Mouse (Mus musculus): ENCODE measurements around the gene Arhgap9. TPM values are rescaled to one million over a fixed set of nuclear protein-coding genes. Genes with fewer than 3 reads are reported as not detected.

The Arhgap9 gene
- polyA plus RNA-seq, 1 experiment = 0.16 TPM

DNA sequence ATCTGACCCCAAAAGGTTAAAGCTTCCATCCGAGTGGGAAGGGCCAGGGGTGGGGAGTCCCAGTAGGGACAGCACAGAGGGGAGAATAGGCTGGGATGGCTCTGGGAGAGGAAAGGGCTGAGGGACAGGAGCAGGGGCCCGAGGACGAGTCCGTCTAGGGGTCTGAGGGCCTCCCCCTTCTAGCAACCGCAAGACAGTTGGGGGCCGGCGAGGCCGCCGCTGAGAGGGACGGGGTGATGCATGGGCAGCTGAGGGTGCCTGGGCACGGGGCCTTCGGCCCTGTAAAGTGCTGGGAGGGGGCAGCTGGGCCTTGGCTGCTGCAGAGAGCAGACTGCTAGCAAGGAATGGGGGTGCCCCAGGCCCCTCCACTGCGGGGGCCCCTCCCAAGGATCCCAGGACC is 36.1 kb upstream of the Arhgap9 start:
- H3K4me1 ChIP-seq (ENCODE audit: control insufficient read depth) = peaks cover 49% of the 10 kb centered on the region
- H3K9me3 ChIP-seq (ENCODE audit: control insufficient read depth, low read length) = no peaks in the 10 kb centered on the region
- no peak overlapping the region for H3K4me3 ChIP-seq (replicated peaks)
- no peaks in the 10 kb centered on the region for H3K27me3 ChIP-seq (ENCODE audit: control insufficient read depth)
- TF ChIP-seq GATA1 (IDR thresholded peaks at IDR 0.05; ENCODE audit: low read length) (no peak), TAL1 (IDR thresholded peaks at IDR 0.05; ENCODE audit: low read length) (no peak)
- H3K36me3 ChIP-seq (ENCODE audit: control insufficient read depth) = peaks cover 73% of the 10 kb centered on the region

DNA sequence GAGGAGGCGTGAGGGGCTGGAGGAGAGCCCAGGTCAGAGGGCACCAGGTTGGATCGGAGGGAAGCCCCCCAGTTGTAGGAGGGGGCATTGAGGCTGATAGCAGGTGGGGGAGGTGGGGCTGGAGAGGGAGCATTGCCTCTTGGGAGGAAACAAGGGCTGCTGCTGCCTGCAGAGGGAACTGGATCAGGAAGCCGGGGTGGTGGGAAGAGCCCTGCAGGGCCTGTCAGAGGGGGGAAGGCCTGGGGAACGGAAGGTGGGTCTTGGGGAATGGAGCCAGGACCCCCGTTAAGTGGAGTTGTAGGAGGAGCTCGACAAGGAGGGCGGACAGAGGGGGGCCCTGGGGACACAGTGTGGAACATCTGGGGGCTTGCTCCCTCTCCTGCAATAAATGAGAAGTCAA is 35.6 kb upstream of the Arhgap9 start:
- TF ChIP-seq TAL1 (IDR thresholded peaks at IDR 0.05; ENCODE audit: low read length) = no peak
- TF ChIP-seq GATA1 (IDR thresholded peaks at IDR 0.05; ENCODE audit: low read length) = no peak
- peaks cover 53% of the 10 kb centered on the region for H3K4me1 ChIP-seq (ENCODE audit: control insufficient read depth)

DNA sequence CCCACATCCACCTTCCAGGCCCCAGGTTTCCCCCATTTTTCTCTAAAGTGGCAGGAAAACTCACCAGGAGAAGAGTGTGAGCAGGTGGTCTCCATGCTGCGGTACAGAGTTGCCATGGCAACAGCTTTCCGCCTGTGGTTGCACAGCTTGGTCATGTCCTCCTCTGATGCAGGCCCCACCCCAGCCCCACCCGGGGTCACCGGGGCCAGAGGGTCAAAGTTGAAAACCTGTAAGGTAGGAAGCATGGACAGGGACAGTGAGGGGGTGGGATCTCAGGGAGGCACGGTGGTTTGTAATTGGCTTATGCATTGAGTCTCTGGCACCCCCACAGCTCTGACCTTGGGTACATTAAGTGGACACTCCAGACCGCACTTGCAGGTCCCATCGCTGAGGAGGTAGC is 35.0 kb upstream of the Arhgap9 start:
- H3K36me3 ChIP-seq (ENCODE audit: control insufficient read depth) = peaks cover 65% of the 10 kb centered on the region
- H3K9me3 ChIP-seq (ENCODE audit: control insufficient read depth, low read length) = no peaks in the 10 kb centered on the region
- H3K27me3 ChIP-seq (ENCODE audit: control insufficient read depth) = no peaks in the 10 kb centered on the region
- H3K4me1 ChIP-seq (ENCODE audit: control insufficient read depth) = peaks cover 57% of the 10 kb centered on the region
- H3K4me3 ChIP-seq (replicated peaks) = peak overlapping the region; percentile 82
- TF ChIP-seq GATA1 (IDR thresholded peaks at IDR 0.05; ENCODE audit: low read length) = no peak
- TF ChIP-seq TAL1 (IDR thresholded peaks at IDR 0.05; ENCODE audit: low read length) = no peak

More for the DNA sequence above, 35.6 kb upstream of the Arhgap9 start:
- Histone ChIP-seq H3K36me3 (ENCODE audit: control insufficient read depth) (peaks cover 67% of the 10 kb centered on the region), H3K9me3 (ENCODE audit: control insufficient read depth, low read length) (no peaks in the 10 kb centered on the region), H3K27me3 (ENCODE audit: control insufficient read depth) (no peaks in the 10 kb centered on the region), H3K4me3 (replicated peaks) (peak overlapping the region; percentile 82)

DNA sequence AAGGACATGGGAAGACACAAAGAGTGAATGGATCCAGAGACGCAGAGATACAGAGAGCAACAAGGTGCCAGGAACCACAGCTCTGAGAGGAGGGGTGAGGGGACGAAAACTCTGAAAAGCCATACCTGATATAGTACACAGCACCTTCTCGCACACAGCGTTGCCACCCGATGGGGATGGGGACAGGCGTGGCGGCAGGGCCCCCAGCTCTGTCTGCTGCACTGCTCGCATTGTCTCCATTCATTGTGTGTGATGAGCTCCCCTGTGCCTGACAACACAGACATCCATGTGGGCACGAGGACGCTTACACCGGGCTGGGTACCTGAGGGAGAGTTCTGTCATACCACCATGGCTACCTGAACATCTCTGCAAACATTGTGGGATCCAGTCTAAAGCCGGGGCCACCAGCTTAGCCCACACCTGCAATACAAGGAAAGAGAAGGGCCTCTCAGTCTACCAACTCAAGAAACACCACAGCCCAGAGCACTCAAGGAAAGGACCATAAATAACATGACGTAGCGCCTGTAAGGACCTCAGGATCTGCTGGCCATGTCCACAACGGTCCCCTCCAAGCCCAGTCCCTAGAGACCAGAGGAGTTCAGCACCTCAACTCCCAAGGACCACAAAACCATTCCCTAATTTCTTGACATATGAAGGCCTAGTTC is 34.4 kb upstream of the Arhgap9 start:
- Histone ChIP-seq H3K4me1 (ENCODE audit: control insufficient read depth) (peaks cover 64% of the 10 kb centered on the region), H3K36me3 (ENCODE audit: control insufficient read depth) (peaks cover 64% of the 10 kb centered on the region), H3K4me3 (replicated peaks) (peak overlapping the region; percentile 82), H3K9me3 (ENCODE audit: control insufficient read depth, low read length) (no peaks in the 10 kb centered on the region), H3K27me3 (ENCODE audit: control insufficient read depth) (no peaks in the 10 kb centered on the region)
- TF ChIP-seq GATA1 (IDR thresholded peaks at IDR 0.05; ENCODE audit: low read length) (no peak), TAL1 (IDR thresholded peaks at IDR 0.05; ENCODE audit: low read length) (no peak)

DNA sequence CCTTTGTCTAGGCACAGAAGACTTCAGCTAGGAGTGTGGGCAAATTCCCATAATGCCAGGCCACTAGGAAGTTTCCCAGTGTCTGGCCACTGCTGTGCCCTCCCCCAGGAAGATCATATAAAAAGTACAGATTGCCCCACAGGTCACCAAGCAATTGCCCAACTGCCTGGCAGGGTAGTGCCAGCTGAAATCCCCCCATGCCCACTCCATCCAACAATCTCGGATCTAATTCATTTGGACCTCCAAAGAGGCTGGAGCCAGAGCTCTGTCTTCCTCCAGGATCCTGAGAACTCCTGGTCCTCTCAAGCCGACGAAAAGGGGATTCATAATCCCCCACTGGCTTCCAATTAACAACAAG is 33.8 kb upstream of the Arhgap9 start:
- Histone ChIP-seq H3K27me3 (ENCODE audit: control insufficient read depth) (no peaks in the 10 kb centered on the region), H3K36me3 (ENCODE audit: control insufficient read depth) (peaks cover 64% of the 10 kb centered on the region), H3K4me1 (ENCODE audit: control insufficient read depth) (peaks cover 69% of the 10 kb centered on the region), H3K9me3 (ENCODE audit: control insufficient read depth, low read length) (no peaks in the 10 kb centered on the region), H3K4me3 (replicated peaks) (peak overlapping the region; percentile 82)
- TF ChIP-seq GATA1 (IDR thresholded peaks at IDR 0.05; ENCODE audit: low read length) (no peak), TAL1 (IDR thresholded peaks at IDR 0.05; ENCODE audit: low read length) (no peak)

DNA sequence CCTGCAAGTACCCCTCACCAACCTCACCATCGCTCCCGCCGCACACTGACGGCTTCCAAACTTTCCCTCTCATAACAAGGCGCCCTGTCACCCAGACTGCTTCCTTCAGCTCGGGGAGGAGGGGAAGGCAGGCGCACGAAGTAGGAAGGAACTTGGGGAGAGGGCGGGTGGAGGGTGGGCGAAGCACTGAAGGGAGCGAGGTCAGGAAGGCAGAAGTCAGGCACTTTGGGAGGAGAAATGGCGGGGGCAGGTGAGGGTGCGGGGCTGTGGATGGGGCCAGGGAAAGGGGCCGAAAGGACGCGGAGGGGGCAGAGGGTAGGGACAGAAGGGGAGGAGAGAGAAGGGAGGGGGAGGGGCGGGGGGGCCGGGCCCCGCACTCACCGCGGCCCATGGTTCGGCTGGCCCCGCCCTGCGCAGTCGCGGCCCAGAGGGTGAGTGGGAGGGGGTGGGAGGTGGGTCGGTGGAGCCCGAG is 33.4 kb upstream of the Arhgap9 start:
- H3K4me1 ChIP-seq (ENCODE audit: control insufficient read depth) = peaks cover 73% of the 10 kb centered on the region
- peaks cover 64% of the 10 kb centered on the region for H3K36me3 ChIP-seq (ENCODE audit: control insufficient read depth)
- H3K27me3 ChIP-seq (ENCODE audit: control insufficient read depth) = no peaks in the 10 kb centered on the region
- no peaks in the 10 kb centered on the region for H3K9me3 ChIP-seq (ENCODE audit: control insufficient read depth, low read length)
- TF ChIP-seq GATA1 (IDR thresholded peaks at IDR 0.05; ENCODE audit: low read length) (no peak), TAL1 (IDR thresholded peaks at IDR 0.05; ENCODE audit: low read length) (no peak)
- peak overlapping the region; percentile 82 for H3K4me3 ChIP-seq (replicated peaks)

DNA sequence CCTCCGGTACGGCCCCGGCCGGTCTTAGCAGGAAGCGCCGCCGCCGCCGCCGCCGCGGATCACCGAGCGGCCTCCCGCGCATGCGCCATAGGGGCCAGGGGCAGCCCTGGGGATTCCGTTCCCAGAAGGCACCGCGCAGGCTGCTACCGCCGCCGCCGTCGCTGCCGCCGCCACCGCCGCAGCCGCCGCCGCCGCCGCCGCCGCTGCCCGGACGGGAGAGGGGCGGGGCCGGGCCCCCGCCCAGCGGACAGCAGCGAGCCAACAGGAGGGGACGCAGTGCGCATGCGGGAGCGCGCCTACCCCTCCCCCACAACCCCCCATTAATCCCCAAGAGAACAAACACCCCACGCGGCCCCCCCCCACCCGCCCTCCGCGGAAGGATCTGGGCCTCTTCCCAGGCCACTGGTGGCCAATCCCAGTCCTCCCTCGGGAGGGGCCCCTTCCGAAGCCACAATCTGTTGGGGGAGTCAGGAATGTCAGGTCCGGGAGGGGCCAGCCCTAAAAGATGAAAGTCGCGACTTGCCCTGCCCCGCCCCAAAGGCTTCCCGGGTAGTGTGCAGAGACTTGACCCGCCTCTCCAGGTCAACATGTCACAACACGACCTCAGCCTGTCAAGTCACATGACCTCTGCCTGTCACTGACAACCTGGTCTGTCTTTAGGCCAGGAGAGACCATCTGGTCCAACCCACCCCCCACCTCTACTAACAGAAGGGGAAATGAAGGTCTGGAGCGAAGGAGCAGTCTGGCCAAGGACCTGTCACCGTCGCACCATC is 32.8 kb upstream of the Arhgap9 start, which contains the start of gene Mbd6:
Mbd6 (minus strand) TSS at position 219 of the 773 bp plus-strand sequence.
- Histone ChIP-seq H3K27me3 (ENCODE audit: control insufficient read depth) (no peaks in the 10 kb centered on the region), H3K36me3 (ENCODE audit: control insufficient read depth) (peaks cover 64% of the 10 kb centered on the region), H3K9me3 (ENCODE audit: control insufficient read depth, low read length) (no peaks in the 10 kb centered on the region), H3K4me1 (ENCODE audit: control insufficient read depth) (peaks cover 79% of the 10 kb centered on the region), H3K4me3 (replicated peaks) (peak within 1 kb of the TSS; percentile 82)
- TF ChIP-seq TAL1 (IDR thresholded peaks at IDR 0.05; ENCODE audit: low read length) (no peak), GATA1 (IDR thresholded peaks at IDR 0.05; ENCODE audit: low read length) (no peak)

DNA sequence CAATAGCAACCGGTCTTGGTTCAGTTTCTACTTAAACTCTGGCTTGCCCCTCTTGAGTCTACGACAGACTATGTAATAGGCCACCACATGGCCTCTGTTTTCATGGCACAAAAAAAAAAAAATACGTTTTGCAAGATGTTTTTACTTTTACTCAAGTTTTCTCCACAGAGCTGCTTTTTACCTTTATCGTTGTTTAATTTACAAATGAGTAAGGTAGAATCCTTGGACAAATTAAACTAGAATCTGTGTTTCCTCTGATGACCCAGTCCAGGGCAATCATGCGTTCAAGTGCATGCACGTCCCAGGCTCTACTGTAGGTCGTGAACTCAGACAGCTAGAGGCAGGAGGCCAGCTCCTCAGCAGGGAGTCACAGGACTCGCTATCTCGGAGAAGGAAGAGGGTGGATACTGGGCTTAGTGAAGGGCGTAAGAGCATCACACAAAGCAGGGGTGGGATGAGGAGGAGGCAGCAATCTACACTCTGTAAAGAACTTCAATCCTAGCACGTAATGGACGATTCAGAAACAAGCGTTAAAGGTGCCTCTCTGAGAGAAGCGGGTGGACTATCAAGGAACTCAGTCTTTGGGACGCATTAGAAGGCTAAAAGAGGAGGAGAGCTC is 32.1 kb upstream of the Arhgap9 start:
- H3K9me3 ChIP-seq (ENCODE audit: control insufficient read depth, low read length) = no peaks in the 10 kb centered on the region
- H3K36me3 ChIP-seq (ENCODE audit: control insufficient read depth) = peaks cover 64% of the 10 kb centered on the region
- H3K4me3 ChIP-seq (replicated peaks) = peak overlapping the region; percentile 82
- TF ChIP-seq TAL1 (IDR thresholded peaks at IDR 0.05; ENCODE audit: low read length) (no peak), GATA1 (IDR thresholded peaks at IDR 0.05; ENCODE audit: low read length) (peak; percentile 3; the same call in 1 of the 2 replicates)
- peaks cover 82% of the 10 kb centered on the region for H3K4me1 ChIP-seq (ENCODE audit: control insufficient read depth)
- H3K27me3 ChIP-seq (ENCODE audit: control insufficient read depth) = no peaks in the 10 kb centered on the region

Data from erythroblast, embryonic 14.5 days (primary cell).